Mouse (Mus musculus) CH12.LX (cell line): ENCODE data around the gene Vps37c. TPM values are rescaled to one million over a fixed set of nuclear protein-coding genes. Genes with fewer than 3 reads are reported as not detected.

Experiments
- DNase-seq: peaks from one replicate; pipeline ENCODE4 v3.0.0-alpha.2; 2013; ENCODE audit errors: extremely low read depth
- H3K27ac ChIP-seq: 2 replicates; pipeline ENCODE4 v1.5.1; 2012; ENCODE audit warnings: low read depth, mild to moderate bottlenecking, control low read depth, moderate library complexity; ENCODE audit not compliant: insufficient read depth
- H3K27me3 ChIP-seq: replicated peaks from 2 replicates; pipeline ENCODE3; 2012; ENCODE audit warnings: inconsistent platforms
- H3K36me3 ChIP-seq, 2 experiments: replicated peaks in 1 of 2; 2 replicates each; pipeline versions ENCODE3 to v1.6.1; 2012; ENCODE audit warnings: inconsistent platforms in 1 of 2, low read length in 1 of 2, mild to moderate bottlenecking in 1 of 2, mixed read lengths in 1 of 2, moderate library complexity in 1 of 2; ENCODE audit not compliant: control insufficient read depth in 1 of 2, insufficient read depth in 1 of 2
- H3K4me1 ChIP-seq, 2 experiments: 2 replicates each; pipeline ENCODE4 v1.6.1; 2012; ENCODE audit warnings: inconsistent platforms in 1 of 2, moderate library complexity in 1 of 2; ENCODE audit not compliant: insufficient read depth in 2 of 2, control insufficient read depth in 1 of 2
- H3K4me2 ChIP-seq: 2 replicates; pipeline ENCODE4 v1.6.1; 2012; ENCODE audit warnings: low read depth, mild to moderate bottlenecking, control low read depth; ENCODE audit not compliant: poor library complexity, insufficient read depth, severe bottlenecking
- H3K4me3 ChIP-seq, 3 experiments: fragments of 150-350 bp in 1 of 3; sonication (generic) in 1 of 3; replicated peaks in 1 of 3; 2 replicates each; pipeline versions ENCODE3 to v1.5.1; 2011 to 2012; ENCODE audit warnings: low read depth in 2 of 3, low read length in 2 of 3, mild to moderate bottlenecking in 2 of 3, moderate library complexity in 2 of 3, control low read depth in 1 of 3, improper control_type of control experiment in 1 of 3, inconsistent platforms in 1 of 3, mixed read lengths in 1 of 3; ENCODE audit not compliant: poor library complexity in 1 of 3
- H3K79me2 ChIP-seq: replicated peaks from 2 replicates; pipeline ENCODE4 v1.6.1; 2012; ENCODE audit warnings: mild to moderate bottlenecking, moderate library complexity; ENCODE audit not compliant: control insufficient read depth, poor library complexity, insufficient read depth, severe bottlenecking; ENCODE audit errors: extremely low read depth
- H3K9ac ChIP-seq: 2 replicates; pipeline ENCODE4 v1.6.1; 2012; ENCODE audit warnings: low read depth, mild to moderate bottlenecking, control low read depth, moderate library complexity; ENCODE audit not compliant: insufficient read depth
- H3K9me3 ChIP-seq: replicated peaks from 2 replicates; pipeline ENCODE3; 2012; ENCODE audit warnings: low read length, inconsistent platforms, mixed read lengths
- CHD2 ChIP-seq: IDR thresholded peaks from 2 replicates; pipeline ENCODE4 v1.6.1; 2011; ENCODE audit warnings: low read length, improper control_type of control experiment
- ETS1 ChIP-seq: conservative IDR thresholded peaks from 2 replicates; pipeline ENCODE4 v1.6.1; 2012; ENCODE audit warnings: low read depth, mild to moderate bottlenecking, inconsistent platforms, low read length, improper control_type of control experiment, moderate library complexity
- IRF4 ChIP-seq: IDR thresholded peaks from 2 replicates; pipeline ENCODE4 v1.6.1; 2014; ENCODE audit warnings: low read depth, mild to moderate bottlenecking, inconsistent platforms, low read length, improper control_type of control experiment
- JUN ChIP-seq: IDR thresholded peaks from 2 replicates; pipeline ENCODE4 v1.6.1; 2011; ENCODE audit warnings: low read depth, mild to moderate bottlenecking, low read length, improper control_type of control experiment, moderate library complexity; ENCODE audit not compliant: insufficient read depth
- MAX ChIP-seq: IDR thresholded peaks from 2 replicates; pipeline ENCODE4 v1.6.1; 2011; ENCODE audit warnings: low read length, improper control_type of control experiment
- MAZ ChIP-seq: IDR thresholded peaks from 2 replicates; pipeline ENCODE4 v1.6.1; 2012; ENCODE audit warnings: low read depth, mild to moderate bottlenecking, inconsistent platforms, low read length, improper control_type of control experiment, moderate library complexity
- MEF2A ChIP-seq: IDR thresholded peaks from 2 replicates; pipeline ENCODE4 v1.6.1; 2014; ENCODE audit warnings: low read depth, mild to moderate bottlenecking, inconsistent platforms, low read length, improper control_type of control experiment, borderline replicate concordance
- MYC ChIP-seq: IDR thresholded peaks from 2 replicates; pipeline ENCODE4 v1.6.1; 2011; ENCODE audit warnings: low read depth, mild to moderate bottlenecking, improper control_type of control experiment, low read length
- NELFE ChIP-seq: IDR thresholded peaks from 2 replicates; pipeline ENCODE4 v1.6.1; 2011; ENCODE audit warnings: low read depth, low read length, improper control_type of control experiment
- POLR2AphosphoS2 ChIP-seq: IDR thresholded peaks from 2 replicates; pipeline ENCODE4 v1.6.1; 2011; ENCODE audit warnings: low read depth, low read length, improper control_type of control experiment
- RAD21 ChIP-seq: IDR thresholded peaks from 2 replicates; pipeline ENCODE4 v1.6.1; 2011; ENCODE audit warnings: low read depth, mild to moderate bottlenecking, low read length, improper control_type of control experiment, moderate library complexity
- TBP ChIP-seq: conservative IDR thresholded peaks from 2 replicates; pipeline ENCODE4 v1.6.1; 2011; ENCODE audit warnings: low read depth, low read length, improper control_type of control experiment
- TCF12 ChIP-seq: IDR thresholded peaks from 2 replicates; pipeline ENCODE4 v1.6.1; 2014; ENCODE audit warnings: low read depth, mild to moderate bottlenecking, inconsistent platforms, low read length, improper control_type of control experiment
- UBTF ChIP-seq: IDR thresholded peaks from 2 replicates; pipeline ENCODE4 v1.6.1; 2012; ENCODE audit warnings: low read depth, mild to moderate bottlenecking, inconsistent platforms, low read length, improper control_type of control experiment, moderate library complexity
- USF2 ChIP-seq: conservative IDR thresholded peaks from 2 replicates; pipeline ENCODE4 v1.6.1; 2011; ENCODE audit warnings: low read depth, low read length, improper control_type of control experiment
- ZC3H11A ChIP-seq: IDR thresholded peaks from 2 replicates; pipeline ENCODE4 v1.6.1; 2012; ENCODE audit warnings: low read depth, mild to moderate bottlenecking, inconsistent platforms, low read length, improper control_type of control experiment
- ZNF384 ChIP-seq: IDR thresholded peaks from 2 replicates; pipeline ENCODE4 v1.6.1; 2012; ENCODE audit warnings: low read depth, low read length, improper control_type of control experiment, inconsistent platforms
- dilution Hi-C: fragments of 300-500 bp; cut with MboI; formaldehyde crosslinking; loops from 2 replicates; pipeline ENCODE4 v1.14.3; 2020; ENCODE audit warnings: low sequenced_read_pairs; ENCODE audit not compliant: extremely low pct_unique_long_range_greater_than_20kb, extremely low pct_ligation_motif_present
- in situ Hi-C: fragments of 300-500 bp; cut with MboI; formaldehyde crosslinking; loops from 3 replicates; pipeline ENCODE4 v1.14.3; 2019; ENCODE audit warnings: low sequenced_read_pairs, low pct_ligation_motif_present, low pct_unique_long_range_greater_than_20kb, mixed read lengths
- polyA plus RNA-seq: library from polyadenylated mRNA; unstranded; fragments of >175 nt; gene quantifications from 2 replicates; pipeline ENCODE4 v1.2.1, GENCODE M21; 2012; ENCODE audit warnings: low read depth; ENCODE audit not compliant: insufficient read length
- total RNA-seq, 2 experiments: library from RNA; depleted of rRNA; stranded (reverse); fragments of 300-350 nt in 1 of 2; fragments of >200 nt in 1 of 2; gene quantifications; 2 replicates each; pipeline ENCODE4 v1.2.3; 2012 to 2014

Gene Vps37c
- total and polyA plus RNA-seq, 3 experiments: 6.2 to 13.0 (median 9.5) TPM

DNA sequence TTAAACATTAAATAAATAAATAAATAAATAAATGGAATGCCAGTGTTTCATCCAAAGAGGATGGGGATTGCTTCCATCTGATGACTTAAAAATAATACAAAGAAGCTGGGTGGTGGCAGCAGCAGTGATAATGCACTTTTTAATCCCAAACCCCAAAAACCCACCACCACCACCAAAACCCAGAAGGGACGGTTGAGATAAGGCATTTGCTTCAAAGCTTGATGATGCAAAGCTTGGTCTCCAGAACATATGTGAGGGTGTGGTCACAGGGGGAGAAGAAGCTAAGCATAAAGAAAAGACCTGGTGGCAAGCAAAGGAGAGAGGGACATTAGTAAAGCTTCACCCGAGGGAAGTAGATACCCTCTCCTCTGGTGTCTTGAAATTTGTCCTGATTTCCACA, 26.6 kb upstream of the Vps37c start:
- no peaks in the 10 kb centered on the region for H3K9me3 ChIP-seq
- in situ Hi-C loops: no loop called here
- H3K27ac ChIP-seq: no peak overlapping the region
- H3K27me3 ChIP-seq: no peaks in the 10 kb centered on the region
- H3K36me3 ChIP-seq: peaks cover 0 to 8% of the 10 kb centered on the region in 2 experiments
- no peaks in the 10 kb centered on the region for H3K79me2 ChIP-seq
- no peak overlapping the region for H3K4me3 ChIP-seq
- no peak overlapping the region for H3K4me2 ChIP-seq
- no peaks in the 10 kb centered on the region for H3K4me1 ChIP-seq
- TF ChIP-seq UBTF (no peak), TCF12 (no peak), CHD2 (no peak), MAZ (no peak), ZNF384 (no peak), JUN (no peak), ETS1 (no peak), MAX (no peak), IRF4 (no peak), POLR2AphosphoS2 (no peak)
- dilution Hi-C loops: no loop called here
- DNase-seq: no peak
- H3K9ac ChIP-seq: no peak overlapping the region

DNA sequence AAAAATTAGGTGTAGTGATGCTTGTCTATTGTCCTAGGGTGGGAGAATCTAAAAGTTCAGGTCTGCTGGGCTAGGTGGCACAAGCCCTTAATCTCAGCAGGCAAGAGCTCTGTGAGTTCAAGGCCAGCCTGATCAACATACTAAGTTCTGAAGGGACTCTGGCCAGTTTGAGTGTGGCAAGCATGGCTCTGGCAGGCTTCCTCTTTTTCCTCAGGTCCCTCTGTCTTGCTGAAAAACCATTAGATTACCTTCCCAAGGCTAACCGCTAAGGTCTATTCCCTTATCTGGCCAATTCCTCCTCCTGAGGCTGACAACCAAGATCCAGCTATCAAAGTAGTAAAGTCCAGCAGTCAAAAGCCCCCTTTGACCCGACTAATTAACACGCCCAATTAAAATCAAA, 25.9 kb upstream of the Vps37c start:
- TF ChIP-seq TBP: no peak
- no peak for TF ChIP-seq USF2
- no peak for TF ChIP-seq MYC
- no peak for TF ChIP-seq CHD2
- no peak for TF ChIP-seq POLR2AphosphoS2
- no peak for TF ChIP-seq MEF2A
- no peak for TF ChIP-seq RAD21
- no peak for TF ChIP-seq TCF12
- no peak for TF ChIP-seq NELFE
- no peak for TF ChIP-seq ZC3H11A
- TF ChIP-seq, all 38 proteins: peak for 0
- Histone ChIP-seq H3K9ac (no peak overlapping the region), H3K27ac (no peak overlapping the region)

More for the DNA sequence above, 25.9 kb upstream of the Vps37c start:
- in situ Hi-C loops (no loop called here), dilution Hi-C loops (no loop called here)
- DNase-seq: no peak
- no peak overlapping the region for H3K4me2 ChIP-seq
- H3K79me2 ChIP-seq: no peaks in the 10 kb centered on the region
- H3K36me3 ChIP-seq: peaks cover 0 to 6% of the 10 kb centered on the region in 2 experiments
- no peak overlapping the region for H3K4me3 ChIP-seq
- H3K27me3 ChIP-seq: no peaks in the 10 kb centered on the region
- no peaks in the 10 kb centered on the region for H3K9me3 ChIP-seq
- H3K4me1 ChIP-seq: no peaks in the 10 kb centered on the region
